Mouse (Mus musculus) C2C12 (cell line): ENCODE measurements around the gene Bex3.

ENCODE experiments used
- CEBPB ChIP-seq: IDR thresholded peaks from one replicate; pipeline ENCODE4 v1.6.1; 2011; ENCODE audit warnings: low read depth, mild to moderate bottlenecking, control low read depth, moderate library complexity
- CTCF ChIP-seq: IDR thresholded peaks from one replicate; pipeline ENCODE4 v1.5.1; 2011; ENCODE audit not compliant: control insufficient read depth, insufficient read depth, insufficient read length
- FOSL1 ChIP-seq: IDR thresholded peaks from one replicate; pipeline ENCODE4 v1.8.0; 2011; ENCODE audit warnings: mild to moderate bottlenecking, low read length; ENCODE audit not compliant: poor library complexity, insufficient read depth, severe bottlenecking
- MAX ChIP-seq: IDR thresholded peaks from one replicate; pipeline ENCODE4 v1.6.1; 2011; ENCODE audit warnings: mild to moderate bottlenecking, control low read depth
- MYOD1 ChIP-seq: IDR thresholded peaks from one replicate; pipeline ENCODE4 v1.6.1; 2011; ENCODE audit warnings: low read depth; ENCODE audit not compliant: control insufficient read depth, insufficient read length
- MYOG ChIP-seq: IDR thresholded peaks from one replicate; pipeline ENCODE4 v1.6.1; 2011; ENCODE audit not compliant: control insufficient read depth, insufficient read length; ENCODE audit errors: extremely low read depth
- USF1 ChIP-seq: IDR thresholded peaks from one replicate; pipeline ENCODE4 v1.6.1; 2011; ENCODE audit warnings: low read depth, mild to moderate bottlenecking, control low read depth, moderate library complexity

DNA sequence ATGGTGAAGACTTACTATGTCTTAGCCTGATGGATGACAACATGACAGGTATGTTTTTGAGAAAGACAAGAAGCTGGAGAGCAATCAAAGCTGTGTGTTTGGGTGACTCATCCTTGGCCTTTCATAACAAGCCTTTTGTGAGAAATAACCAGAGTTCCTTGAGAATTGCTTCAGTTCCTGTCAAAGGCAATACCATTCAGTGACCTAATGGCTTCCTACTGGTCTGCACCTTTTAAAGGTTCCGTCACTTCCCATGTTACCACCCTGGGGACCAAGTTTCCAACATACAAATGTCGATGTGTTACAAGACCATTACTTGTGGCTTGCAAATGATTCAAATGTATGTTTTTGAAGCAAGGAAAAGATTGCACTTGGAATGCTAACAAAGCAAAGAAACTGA is 26.9 kb upstream of the Bex3 start:
- no peak for TF ChIP-seq CTCF
- TF ChIP-seq USF1 = no peak
- TF ChIP-seq MYOG = no peak
- TF ChIP-seq MAX = no peak
- TF ChIP-seq MYOD1 = no peak
- TF ChIP-seq FOSL1 = no peak
- no peak for TF ChIP-seq CEBPB
